Mouse (Mus musculus): ENCODE results near the gene Mbd3.

DNA sequence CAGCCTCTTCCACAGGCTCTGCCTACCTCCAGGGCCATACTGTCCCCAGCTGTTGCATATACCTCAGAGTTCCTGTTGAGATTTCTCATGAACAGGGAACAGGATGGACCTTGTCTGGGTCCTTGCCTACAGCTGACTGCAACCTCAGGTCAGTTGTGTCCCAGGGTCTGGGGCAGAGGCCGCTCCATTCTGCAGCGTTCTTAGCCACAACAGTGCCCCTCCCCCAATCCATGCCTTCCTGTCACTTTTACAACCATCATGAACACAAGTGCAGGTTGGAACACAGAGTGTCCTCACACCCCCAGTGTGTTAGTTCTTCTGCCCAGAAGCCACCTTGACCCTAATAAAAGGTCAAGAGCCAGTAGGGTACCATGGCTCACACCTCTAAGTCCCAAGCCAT, 10.6 kb downstream of the Mbd3 start:
- TF ChIP-seq CTCF (IDR thresholded peaks at IDR 0.05; ENCODE audit: low read depth, low read length) (no peak), POLR2A (IDR thresholded peaks at IDR 0.05; ENCODE audit: insufficient read depth, low read length) (no peak)

All from ES-Bruce4 (cell line).